Mouse (Mus musculus): ENCODE results near the gene Tlk2.

The Tlk2 gene

GRCm38 (mm10) chr11:105313633-105314014, 135.0 kb downstream of the Tlk2 start:
- DNase-seq (ENCODE audit: low spot score), result no peak

DNA sequence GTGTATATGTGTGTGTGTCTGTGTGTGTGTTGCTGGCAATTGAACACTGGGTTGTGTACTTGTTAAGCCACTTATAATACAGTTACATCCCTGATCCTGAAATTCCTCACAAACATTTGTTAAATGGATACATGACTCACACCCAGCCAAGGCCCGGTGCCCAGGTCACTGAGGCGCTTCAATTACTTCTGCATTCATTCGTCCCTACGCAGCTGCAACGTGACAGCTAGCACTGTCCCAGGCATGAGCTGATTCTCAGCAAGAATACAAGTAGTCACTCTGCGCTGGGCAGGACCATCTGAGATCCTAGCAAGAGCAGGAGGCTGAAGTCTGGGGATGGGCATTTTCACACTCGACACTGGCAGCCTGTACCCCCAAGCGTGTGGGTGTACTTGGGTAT, 136.7 kb downstream of the Tlk2 start:
- DNase-seq (ENCODE audit: low spot score), result no peak

GRCm38 (mm10) chr11:105316121-105316520, 137.5 kb downstream of the Tlk2 start:
- no peak for DNase-seq (ENCODE audit: low spot score)

DNA sequence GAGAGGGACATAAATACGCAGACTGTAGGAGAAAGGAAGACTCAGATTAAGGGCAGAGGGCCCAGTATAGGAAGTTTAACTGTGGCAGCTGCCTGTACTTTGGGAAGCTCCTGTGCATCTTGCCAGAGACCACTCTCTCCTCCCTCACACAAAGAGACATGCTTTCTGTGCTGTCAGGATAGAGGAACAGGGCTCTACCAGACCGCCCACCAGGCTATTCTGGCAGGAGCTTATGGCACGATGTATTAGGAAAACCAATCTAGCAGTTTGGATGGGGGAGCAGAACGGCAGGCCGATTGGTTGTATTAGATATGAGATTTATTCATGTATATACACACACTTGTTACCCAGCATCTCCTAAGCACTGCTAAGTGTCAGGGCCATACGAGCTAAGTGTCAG, 139.2 kb downstream of the Tlk2 start:
- DNase-seq (ENCODE audit: low spot score), result no peak

- no peak for DNase-seq (ENCODE audit: low spot score)
These were observed 142.5 kb downstream of the Tlk2 start for GRCm38 (mm10) chr11:105321090-105321489.

GRCm38 (mm10) chr11:105323530-105323929, 144.9 kb downstream of the Tlk2 start:
- no peak for DNase-seq (ENCODE audit: low spot score)

GRCm38 (mm10) chr11:105327101-105327500, 148.5 kb downstream of the Tlk2 start:
- DNase-seq (ENCODE audit: low spot score), result no peak

GRCm38 (mm10) chr11:105329962-105330361, 151.4 kb downstream of the Tlk2 start:
- no peak for DNase-seq (ENCODE audit: low spot score)

- DNase-seq (ENCODE audit: low spot score), result no peak
These were observed 152.5 kb downstream of the Tlk2 start for GRCm38 (mm10) chr11:105331129-105331528.

GRCm38 (mm10) chr11:105331732-105332131, 153.1 kb downstream of the Tlk2 start:
- DNase-seq (ENCODE audit: low spot score), result peak; percentile 51

- DNase-seq (ENCODE audit: low spot score), result peak; percentile 44
These were observed 153.9 kb downstream of the Tlk2 start for GRCm38 (mm10) chr11:105332468-105332867.

Data from urinary bladder, postnatal 25 days (tissue).